Mouse (Mus musculus): ENCODE results near the gene Hist1h2bq. TPM values are rescaled to one million over a fixed set of nuclear protein-coding genes. Genes with fewer than 3 reads are reported as not detected.

Gene Hist1h2bq
- polyA plus RNA-seq (2012; rRNA removed; ENCODE audit: low replicate concordance), result 7.2 and 42.8 TPM in 2 replicates

DNA sequence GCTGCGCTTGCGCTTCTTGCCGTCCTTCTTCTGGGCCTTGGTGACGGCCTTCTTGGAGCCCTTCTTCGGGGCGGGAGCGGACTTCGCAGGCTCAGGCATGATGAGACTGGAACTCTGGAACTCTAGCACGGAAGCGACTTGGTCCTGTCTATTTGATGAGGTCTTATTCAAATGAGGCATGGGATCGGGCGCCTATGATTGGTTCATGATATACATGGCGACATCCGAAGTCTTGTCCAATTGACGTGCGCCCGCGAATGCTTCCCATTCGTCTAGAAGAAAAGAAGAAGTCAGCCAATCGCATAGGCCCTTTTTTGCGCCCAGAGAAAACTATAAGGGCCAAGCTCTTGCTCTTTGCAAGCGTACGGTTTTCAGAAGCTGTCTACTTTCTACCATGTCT lies at the start of gene Hist1h2bq, which contains the start of gene Hist1h2ao:
Gene Hist1h2bq (minus strand): TSS at position 125 of the 400 bp plus-strand sequence.
Gene Hist1h2ao (plus strand): TSS at position 393 of the 400 bp plus-strand sequence.

DNA sequence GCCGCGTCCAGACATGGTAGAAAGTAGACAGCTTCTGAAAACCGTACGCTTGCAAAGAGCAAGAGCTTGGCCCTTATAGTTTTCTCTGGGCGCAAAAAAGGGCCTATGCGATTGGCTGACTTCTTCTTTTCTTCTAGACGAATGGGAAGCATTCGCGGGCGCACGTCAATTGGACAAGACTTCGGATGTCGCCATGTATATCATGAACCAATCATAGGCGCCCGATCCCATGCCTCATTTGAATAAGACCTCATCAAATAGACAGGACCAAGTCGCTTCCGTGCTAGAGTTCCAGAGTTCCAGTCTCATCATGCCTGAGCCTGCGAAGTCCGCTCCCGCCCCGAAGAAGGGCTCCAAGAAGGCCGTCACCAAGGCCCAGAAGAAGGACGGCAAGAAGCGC lies 23.5 kb upstream of the Hist1h2bq start, which contains the start of the genes Hist1h2ap and Hist1h2br:
Gene Hist1h2ap (minus strand): TSS at position 47 of the 400 bp plus-strand sequence.
Gene Hist1h2br (plus strand): TSS at position 283 of the 400 bp plus-strand sequence.

DNA sequence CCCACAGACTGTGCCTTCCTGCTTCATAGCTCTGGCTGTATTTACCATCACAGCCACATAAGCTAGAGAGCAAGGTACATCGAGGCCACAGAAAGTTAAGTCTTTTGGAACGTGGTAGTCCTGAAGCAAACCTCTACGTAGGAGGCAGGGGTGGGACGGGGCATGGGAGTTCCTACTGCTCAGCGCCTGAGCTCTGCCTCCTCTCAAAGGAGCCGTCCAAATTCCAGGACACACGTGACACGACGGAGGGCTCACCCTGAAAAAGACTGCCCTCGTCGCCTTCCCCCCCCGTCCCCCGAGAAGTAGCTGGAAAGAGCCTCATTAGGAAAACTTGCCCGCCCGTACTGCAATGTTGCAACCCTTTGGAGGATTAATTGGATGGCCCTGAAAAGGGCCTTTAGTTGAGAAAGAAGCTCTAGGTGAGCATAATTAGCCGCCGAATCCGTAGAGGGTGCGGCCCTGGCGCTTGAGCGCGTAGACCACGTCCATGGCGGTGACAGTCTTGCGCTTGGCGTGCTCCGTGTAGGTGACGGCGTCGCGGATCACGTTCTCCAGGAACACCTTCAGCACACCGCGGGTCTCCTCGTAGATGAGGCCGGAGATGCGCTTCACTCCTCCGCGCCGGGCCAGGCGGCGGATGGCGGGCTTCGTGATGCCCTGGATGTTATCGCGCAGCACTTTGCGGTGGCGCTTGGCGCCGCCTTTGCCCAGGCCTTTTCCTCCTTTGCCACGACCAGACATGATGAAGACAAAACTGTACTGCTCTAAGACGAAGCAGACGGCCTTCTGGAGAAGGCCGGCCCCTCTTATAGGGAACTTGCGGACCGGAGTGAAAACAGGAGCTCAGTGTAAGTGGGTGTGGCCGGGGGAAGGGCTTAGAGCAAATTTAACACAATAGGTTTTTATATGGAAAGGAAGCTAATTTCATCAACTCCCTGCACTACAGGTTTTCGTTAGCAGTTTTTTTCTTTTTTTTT lies 21.7 kb upstream of the Hist1h2bq start, which contains the start of gene Hist1h4n:
Gene Hist1h4n (minus strand): TSS at position 779 of the 977 bp plus-strand sequence.

DNA sequence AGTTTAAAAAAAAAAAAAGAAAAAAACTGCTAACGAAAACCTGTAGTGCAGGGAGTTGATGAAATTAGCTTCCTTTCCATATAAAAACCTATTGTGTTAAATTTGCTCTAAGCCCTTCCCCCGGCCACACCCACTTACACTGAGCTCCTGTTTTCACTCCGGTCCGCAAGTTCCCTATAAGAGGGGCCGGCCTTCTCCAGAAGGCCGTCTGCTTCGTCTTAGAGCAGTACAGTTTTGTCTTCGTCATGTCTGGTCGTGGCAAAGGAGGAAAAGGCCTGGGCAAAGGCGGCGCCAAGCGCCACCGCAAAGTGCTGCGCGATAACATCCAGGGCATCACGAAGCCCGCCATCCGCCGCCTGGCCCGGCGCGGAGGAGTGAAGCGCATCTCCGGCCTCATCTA lies 1.5 kb upstream of the Hist1h2bq start, which contains the start of gene Hist1h4m:
Gene Hist1h4m (plus strand): TSS at position 208 of the 400 bp plus-strand sequence.

DNA sequence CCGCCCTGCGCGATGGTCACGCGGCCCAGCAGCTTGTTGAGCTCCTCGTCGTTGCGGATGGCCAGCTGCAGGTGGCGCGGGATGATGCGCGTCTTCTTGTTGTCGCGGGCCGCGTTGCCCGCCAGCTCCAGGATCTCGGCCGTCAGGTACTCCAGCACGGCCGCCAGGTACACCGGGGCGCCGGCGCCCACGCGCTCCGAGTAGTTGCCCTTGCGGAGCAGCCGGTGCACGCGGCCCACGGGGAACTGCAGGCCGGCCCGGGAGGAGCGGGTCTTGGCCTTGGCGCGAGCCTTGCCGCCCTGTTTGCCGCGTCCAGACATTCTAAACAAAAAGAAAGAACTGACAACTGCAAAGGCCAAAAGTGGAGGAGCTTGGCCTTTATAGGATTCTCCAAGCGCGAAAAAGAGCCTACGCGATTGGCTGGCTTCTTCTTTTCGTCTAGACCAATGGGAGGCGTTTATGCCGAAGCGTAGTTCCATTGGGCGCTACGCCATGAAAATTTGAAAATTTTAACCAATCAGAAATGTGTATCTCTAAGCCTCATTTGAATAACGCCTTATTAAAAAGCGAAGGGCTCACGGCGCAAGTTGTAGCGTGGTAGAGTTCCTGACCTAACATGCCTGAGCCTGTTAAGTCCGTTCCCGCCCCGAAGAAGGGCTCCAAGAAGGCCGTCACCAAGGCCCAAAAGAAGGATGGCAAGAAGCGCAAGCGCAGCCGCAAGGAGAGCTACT lies 22.9 kb downstream of the Hist1h2bq start, which contains the start of the genes Hist1h2an and Hist1h2bp:
Gene Hist1h2an (minus strand): TSS at position 320 of the 731 bp plus-strand sequence.
Gene Hist1h2bp (plus strand): TSS at position 563 of the 731 bp plus-strand sequence.

DNA sequence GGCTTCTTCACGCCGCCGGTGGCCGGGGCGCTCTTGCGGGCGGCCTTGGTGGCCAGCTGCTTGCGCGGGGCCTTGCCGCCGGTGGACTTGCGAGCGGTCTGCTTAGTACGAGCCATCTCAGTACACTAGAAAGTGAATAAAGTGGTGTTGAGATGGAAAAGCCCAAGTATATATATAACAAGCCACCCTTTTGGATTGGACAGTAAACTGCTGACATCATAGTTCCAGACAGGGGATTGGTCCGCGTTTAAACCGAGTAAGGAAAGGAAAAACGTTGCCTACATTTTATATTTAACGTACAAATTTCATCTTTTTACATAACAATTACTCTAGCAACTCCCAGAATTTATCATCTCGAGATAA lies 26.8 kb downstream of the Hist1h2bq start, which contains the start of gene Hist1h3i:
Gene Hist1h3i (minus strand): TSS at position 116 of the 363 bp plus-strand sequence.

DNA sequence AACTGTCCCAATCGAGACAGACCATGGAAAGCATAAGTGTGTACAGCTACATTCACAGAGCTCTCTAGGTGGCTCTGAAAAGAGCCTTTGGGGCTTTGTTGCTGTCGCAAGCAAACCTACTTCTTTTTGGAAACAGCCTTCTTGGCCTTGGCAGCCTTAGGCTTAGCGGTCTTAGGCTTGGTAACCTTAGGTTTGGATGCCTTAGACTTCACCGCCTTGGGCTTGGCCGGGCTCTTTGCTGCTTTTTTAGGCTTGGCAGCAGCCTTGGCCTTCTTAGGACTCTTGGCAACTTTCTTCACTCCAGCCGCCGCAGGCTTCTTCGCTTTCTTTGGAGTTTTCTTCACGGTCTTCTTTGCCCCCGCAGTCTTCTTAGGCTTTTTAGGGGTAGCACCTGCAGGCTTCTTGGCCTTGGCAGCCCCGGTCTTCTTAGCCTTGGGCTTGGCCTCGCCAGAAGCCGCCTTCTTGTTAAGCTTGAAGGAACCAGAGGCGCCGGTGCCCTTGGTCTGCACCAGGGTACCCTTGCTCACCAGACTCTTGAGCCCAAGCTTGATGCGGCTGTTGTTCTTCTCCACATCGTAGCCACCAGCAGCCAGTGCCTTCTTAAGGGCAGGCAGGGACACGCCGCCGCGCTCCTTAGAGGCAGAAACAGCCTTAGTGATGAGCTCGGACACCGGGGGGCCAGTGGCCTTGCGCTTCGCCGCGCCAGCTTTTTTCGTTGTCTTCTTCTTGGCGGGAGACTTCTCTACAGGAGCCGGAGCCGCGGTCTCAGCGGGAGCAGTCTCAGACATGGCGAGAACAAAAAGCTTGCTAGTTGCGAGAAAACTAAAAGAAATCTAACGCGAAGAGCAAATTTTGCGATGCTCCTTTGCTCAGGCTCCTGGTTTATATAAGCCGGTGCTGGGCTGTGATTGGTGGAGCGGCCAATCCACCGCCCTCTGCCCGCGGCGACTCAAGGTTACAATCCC lies 29.9 kb downstream of the Hist1h2bq start, which contains the start of gene Hist1h1b:
Gene Hist1h1b (minus strand): TSS at position 859 of the 965 bp plus-strand sequence.

Other genes starting within 250 kb of the Hist1h2bq start
- gene Olfr1364, start 228.4 kb downstream of the Hist1h2bq start, polyA plus RNA-seq (2012; rRNA removed; ENCODE audit: low replicate concordance), result not detected in 2 replicates
- not detected in 2 replicates for gene Olfr1362, start 196.2 kb downstream of the Hist1h2bq start, polyA plus RNA-seq (2012; rRNA removed; ENCODE audit: low replicate concordance)
- 0.04 TPM in 1 of 2 replicates, not detected in the other for gene Olfr11, start 167.7 kb downstream of the Hist1h2bq start, polyA plus RNA-seq (2012; rRNA removed; ENCODE audit: low replicate concordance)
- gene Olfr1361, start 146.8 kb downstream of the Hist1h2bq start, polyA plus RNA-seq (2012; rRNA removed; ENCODE audit: low replicate concordance), result not detected in 2 replicates
- not detected in 2 replicates for gene Olfr1360, start 132.8 kb downstream of the Hist1h2bq start, polyA plus RNA-seq (2012; rRNA removed; ENCODE audit: low replicate concordance)
- not detected in 2 replicates for gene Olfr1359, start 112.1 kb downstream of the Hist1h2bq start, polyA plus RNA-seq (2012; rRNA removed; ENCODE audit: low replicate concordance)
- 2.6 and 3.2 TPM in 2 replicates for gene Hist1h2bl, start 94.1 kb downstream of the Hist1h2bq start, polyA plus RNA-seq (2012; rRNA removed; ENCODE audit: low replicate concordance)
- gene Hist1h2ai, start 93.8 kb downstream of the Hist1h2bq start, polyA plus RNA-seq (2012; rRNA removed; ENCODE audit: low replicate concordance), result 1.7 and 10.5 TPM in 2 replicates
- 2.7 and 33.5 TPM in 2 replicates for gene Hist1h3h, start 92.5 kb downstream of the Hist1h2bq start, polyA plus RNA-seq (2012; rRNA removed; ENCODE audit: low replicate concordance)
- 0.42 and 2.3 TPM in 2 replicates for gene Hist1h2bm, start 88.2 kb downstream of the Hist1h2bq start, polyA plus RNA-seq (2012; rRNA removed; ENCODE audit: low replicate concordance)
- gene Hist1h4j, start 75.1 kb downstream of the Hist1h2bq start, polyA plus RNA-seq (2012; rRNA removed; ENCODE audit: low replicate concordance), result 0.50 and 4.8 TPM in 2 replicates
- 2.1 and 39.6 TPM in 2 replicates for gene Hist1h4k, start 59.7 kb downstream of the Hist1h2bq start, polyA plus RNA-seq (2012; rRNA removed; ENCODE audit: low replicate concordance)
- 9.2 TPM in 1 of 2 replicates, not detected in the other for gene Hist1h2ak, start 56.4 kb downstream of the Hist1h2bq start, polyA plus RNA-seq (2012; rRNA removed; ENCODE audit: low replicate concordance)
- 5.6 and 6.6 TPM in 2 replicates for gene Hist1h2bn, start 56.1 kb downstream of the Hist1h2bq start, polyA plus RNA-seq (2012; rRNA removed; ENCODE audit: low replicate concordance)
- 0.23 and 1.3 TPM in 2 replicates for gene Hist1h1b, start 29.6 kb downstream of the Hist1h2bq start, polyA plus RNA-seq (2012; rRNA removed; ENCODE audit: low replicate concordance)
- gene Hist1h3i, start 26.8 kb downstream of the Hist1h2bq start, polyA plus RNA-seq (2012; rRNA removed; ENCODE audit: low replicate concordance), result 0.97 and 14.0 TPM in 2 replicates
- 1.2 and 8.9 TPM in 2 replicates for gene Hist1h2an, start 23.0 kb downstream of the Hist1h2bq start, polyA plus RNA-seq (2012; rRNA removed; ENCODE audit: low replicate concordance)
- gene Hist1h2bp, start 22.7 kb downstream of the Hist1h2bq start, polyA plus RNA-seq (2012; rRNA removed; ENCODE audit: low replicate concordance), result 1.2 and 1.7 TPM in 2 replicates
- not detected in 2 replicates for gene Hist1h2ao, start 268 bp upstream of the Hist1h2bq start, polyA plus RNA-seq (2012; rRNA removed; ENCODE audit: low replicate concordance)
- gene Hist1h4m, start 1.5 kb upstream of the Hist1h2bq start, polyA plus RNA-seq (2012; rRNA removed; ENCODE audit: low replicate concordance), result not detected in 2 replicates
- 8.8 and 27.8 TPM in 2 replicates for gene Hist1h4n, start 22.0 kb upstream of the Hist1h2bq start, polyA plus RNA-seq (2012; rRNA removed; ENCODE audit: low replicate concordance)
- 10.9 and 185 TPM in 2 replicates for gene Hist1h2ap, start 23.3 kb upstream of the Hist1h2bq start, polyA plus RNA-seq (2012; rRNA removed; ENCODE audit: low replicate concordance)
- gene Hist1h2br, start 23.5 kb upstream of the Hist1h2bq start, polyA plus RNA-seq (2012; rRNA removed; ENCODE audit: low replicate concordance), result 2.6 and 36.8 TPM in 2 replicates
- gene Zfp184, start 134.9 kb upstream of the Hist1h2bq start, polyA plus RNA-seq (2012; rRNA removed; ENCODE audit: low replicate concordance), result 0.59 and 3.6 TPM in 2 replicates
- not detected in 2 replicates for gene Pom121l2, start 171.0 kb upstream of the Hist1h2bq start, polyA plus RNA-seq (2012; rRNA removed; ENCODE audit: low replicate concordance)
- gene Prss16, start 199.5 kb upstream of the Hist1h2bq start, polyA plus RNA-seq (2012; rRNA removed; ENCODE audit: low replicate concordance), result 1.0 TPM in 1 of 2 replicates, not detected in the other
- gene Hist1h2ah, start 225.4 kb upstream of the Hist1h2bq start, polyA plus RNA-seq (2012; rRNA removed; ENCODE audit: low replicate concordance), result 0.80 and 14.4 TPM in 2 replicates
- 2.3 and 12.2 TPM in 2 replicates for gene Hist1h2bk, start 225.7 kb upstream of the Hist1h2bq start, polyA plus RNA-seq (2012; rRNA removed; ENCODE audit: low replicate concordance)
- 11.9 and 12.9 TPM in 2 replicates for gene Hist1h4i, start 231.2 kb upstream of the Hist1h2bq start, polyA plus RNA-seq (2012; rRNA removed; ENCODE audit: low replicate concordance)
- gene Hist1h2ag, start 232.7 kb upstream of the Hist1h2bq start, polyA plus RNA-seq (2012; rRNA removed; ENCODE audit: low replicate concordance), result 3.7 TPM in 1 of 2 replicates, not detected in the other
- 4.6 and 8.5 TPM in 2 replicates for gene Hist1h2bj, start 233.0 kb upstream of the Hist1h2bq start, polyA plus RNA-seq (2012; rRNA removed; ENCODE audit: low replicate concordance)